ENCODE assay signal across 13 mouse cellular contexts in genomic region chr8:120553441-120554123, GRCm38 (mm10). TPM values are rescaled to one million over a fixed set of nuclear protein-coding genes. Genes with fewer than 3 reads are reported as not detected.
DNase-seq lines count a peak whose midpoint lies in the region; ATAC-seq lines count a peak whose summit lies in the region.
"Had no signal": no experiment of that assay in that cellular context is flagged by ENCODE, and none has a peak within 500 bp of the region (broad histone marks: within the 10 kb centered on the region; RNA-seq: fewer than 3 reads in every experiment).

No protein-coding gene starts in this region.

- 0 out of 2 replicates have a peak overlapping the region, but pooled peaks have one; percentile 66 for H3K27ac ChIP-seq in hindbrain, embryonic 10.5 days
- no peak overlapping the region for H3K27ac ChIP-seq in hindbrain, embryonic 16.5 days (ENCODE audit: low read depth, low read length)
- no peak overlapping the region; the same call in 1 of the 2 replicates for H3K27ac ChIP-seq in neural tube, embryonic 12.5 days
- H3K27ac ChIP-seq in neural tube, embryonic 15.5 days (replicated peaks) = no peak overlapping the region
- 0 out of 2 replicates have a peak overlapping the region, but pooled peaks have one; percentile 5 for H3K27ac ChIP-seq in midbrain, embryonic 14.5 days (replicated peaks; ENCODE audit: low read depth, low read length)

- peaks cover 100% of the 10 kb centered on the region for H3K4me1 ChIP-seq in hindbrain, embryonic 10.5 days (replicated peaks)
- peaks cover 77% of the 10 kb centered on the region for H3K4me1 ChIP-seq in hindbrain, embryonic 16.5 days (ENCODE audit: control insufficient read depth, insufficient read depth, low read depth, low read length)
- H3K4me1 ChIP-seq in neural tube, embryonic 12.5 days = peaks cover 100% of the 10 kb centered on the region
- H3K4me1 ChIP-seq in neural tube, embryonic 15.5 days = peaks cover 95% of the 10 kb centered on the region
- H3K4me1 ChIP-seq in midbrain, embryonic 14.5 days (ENCODE audit: control insufficient read depth, insufficient read depth, low read length) = peaks cover 81% of the 10 kb centered on the region

- no peak overlapping the region for H3K9ac ChIP-seq in hindbrain, embryonic 16.5 days (ENCODE audit: low read depth, low read length)
- 0 out of 2 replicates have a peak overlapping the region, but pooled peaks have one; percentile 21 for H3K9ac ChIP-seq in neural tube, embryonic 12.5 days
- no peak overlapping the region for H3K9ac ChIP-seq in neural tube, embryonic 15.5 days (replicated peaks)
- no peak overlapping the region for H3K9ac ChIP-seq in midbrain, embryonic 14.5 days (replicated peaks; ENCODE audit: low read length)

- no peak overlapping the region for H3K4me2 ChIP-seq in hindbrain, embryonic 16.5 days (ENCODE audit: low read length)
- H3K4me2 ChIP-seq in neural tube, embryonic 12.5 days (replicated peaks) = no peak overlapping the region
- H3K4me2 ChIP-seq in neural tube, embryonic 15.5 days = no peak overlapping the region
- no peak overlapping the region for H3K4me2 ChIP-seq in midbrain, embryonic 14.5 days (ENCODE audit: low read length)
- H3K4me2 ChIP-seq: heart, embryonic 11.5 days had no signal

- peaks cover 47% of the 10 kb centered on the region for H3K36me3 ChIP-seq in hindbrain, embryonic 10.5 days
- H3K36me3 ChIP-seq in hindbrain, embryonic 16.5 days (ENCODE audit: control insufficient read depth, insufficient read depth, low read length) = no peaks in the 10 kb centered on the region
- H3K36me3 ChIP-seq in neural tube, embryonic 12.5 days = peaks cover 26% of the 10 kb centered on the region
- 0 out of 2 replicates have a peak, but pooled peaks cover 3% of the 10 kb centered on the region for H3K36me3 ChIP-seq in neural tube, embryonic 15.5 days
- H3K36me3 ChIP-seq in midbrain, embryonic 14.5 days (ENCODE audit: control insufficient read depth, insufficient read depth, low read length) = peaks cover 9% of the 10 kb centered on the region; the same call in 1 of the 2 replicates

- no peak overlapping the region for H3K4me3 ChIP-seq in hindbrain, embryonic 10.5 days
- H3K4me3 ChIP-seq in hindbrain, embryonic 16.5 days (ENCODE audit: low read length) = no peak overlapping the region
- H3K4me3 ChIP-seq in neural tube, embryonic 12.5 days = no peak overlapping the region
- H3K4me3 ChIP-seq in neural tube, embryonic 15.5 days (replicated peaks) = no peak overlapping the region
- no peak overlapping the region for H3K4me3 ChIP-seq in midbrain, embryonic 14.5 days (replicated peaks; ENCODE audit: low read depth, low read length)

- DNase-seq in hindbrain, embryonic 10.5 days (ENCODE audit: low spot score) = no peak
- DNase-seq in midbrain, embryonic 14.5 days = no peak
- no peak for DNase-seq in urinary bladder, postnatal 25 days (ENCODE audit: low spot score)
- DNase-seq in cerebellum, adult 9-10 months = no peak
- DNase-seq: embryo, embryonic 11 days; kidney, adult 2 months; right cerebral cortex, postnatal 14 days had no signal

- WGBS in hindbrain, embryonic 10.5 days = 86% methylated on average over 24 of the region's 24 CpGs
- 90% methylated on average over 23 of the region's 24 CpGs for WGBS in hindbrain, embryonic 16.5 days
- WGBS in neural tube, embryonic 12.5 days = 89% methylated on average over 24 of the region's 24 CpGs
- 84% methylated on average over 24 of the region's 24 CpGs for WGBS in neural tube, embryonic 15.5 days
- WGBS in midbrain, embryonic 14.5 days = 85% methylated on average over 24 of the region's 24 CpGs

- no peak for ATAC-seq in hindbrain, embryonic 16.5 days
- no peak for ATAC-seq in neural tube, embryonic 12.5 days (ENCODE audit: low FRiP score, low read depth)
- ATAC-seq in neural tube, embryonic 15.5 days (ENCODE audit: low FRiP score) = no peak
- ATAC-seq in midbrain, embryonic 14.5 days (ENCODE audit: low FRiP score, low TSS enrichment) = no peak
- ATAC-seq in CD4-positive, CD25-positive, alpha-beta regulatory T cell, adult 4 months = no peak

- H3K9me3 ChIP-seq in hindbrain, embryonic 10.5 days = no peaks in the 10 kb centered on the region
- no peaks in the 10 kb centered on the region for H3K9me3 ChIP-seq in hindbrain, embryonic 16.5 days (ENCODE audit: control insufficient read depth, low read length)
- no peaks in the 10 kb centered on the region for H3K9me3 ChIP-seq in neural tube, embryonic 12.5 days
- H3K9me3 ChIP-seq in neural tube, embryonic 15.5 days (replicated peaks) = no peaks in the 10 kb centered on the region
- no peaks in the 10 kb centered on the region for H3K9me3 ChIP-seq in midbrain, embryonic 14.5 days (ENCODE audit: control insufficient read depth, low read length)
- H3K9me3 ChIP-seq: G1E had no signal

- 0 out of 2 replicates have a peak, but pooled peaks cover 13% of the 10 kb centered on the region for H3K27me3 ChIP-seq in hindbrain, embryonic 10.5 days (ENCODE audit: insufficient read depth, poor library complexity, severe bottlenecking)
- no peaks in the 10 kb centered on the region for H3K27me3 ChIP-seq in hindbrain, embryonic 16.5 days (replicated peaks; ENCODE audit: control insufficient read depth, insufficient read depth, low read length)
- H3K27me3 ChIP-seq in neural tube, embryonic 12.5 days (replicated peaks) = no peaks in the 10 kb centered on the region
- no peaks in the 10 kb centered on the region for H3K27me3 ChIP-seq in neural tube, embryonic 15.5 days (replicated peaks)
- no peaks in the 10 kb centered on the region for H3K27me3 ChIP-seq in midbrain, embryonic 14.5 days (ENCODE audit: control insufficient read depth, insufficient read depth, low read length)

RNA-seq across cellular contexts. Expression of gene Gins2, which starts 35.5 kb away (rescaled TPM):
- polyA plus RNA-seq in hindbrain, embryonic 10.5 days (2016; fragmentation: Nextera tagmentation; extraction: Ambion mirVana) = 138 and 165 TPM in 2 replicates
- 20.6 and 22.0 TPM in 2 replicates for polyA plus RNA-seq in hindbrain, embryonic 16.5 days (2015; fragmentation: Nextera tagmentation; extraction: Ambion mirVana)
- 53.4 and 54.7 TPM in 2 replicates for polyA plus RNA-seq in neural tube, embryonic 12.5 days (2016; fragmentation: Nextera tagmentation; extraction: Ambion mirVana)
- 15.9 and 38.9 TPM in 2 replicates for polyA plus RNA-seq in neural tube, embryonic 15.5 days (2015; fragmentation: Nextera tagmentation; extraction: Ambion mirVana)
- 15.5 and 23.7 TPM in 2 replicates for polyA plus RNA-seq in midbrain, embryonic 14.5 days (2014; fragmentation: Nextera tagmentation; extraction: Ambion mirVana)
- 10 to 100 TPM; 14.6 to 20.6 TPM for polyA plus RNA-seq in CD4-positive, CD25-positive, alpha-beta regulatory T cell, adult 4 months (2017; shearing (Covaris generic))

Comparison
In these comparisons a context has a peak if more than half of its experiments do, and no peak if none do; other contexts are left out.
1. H3K27ac ChIP-seq: peak in hindbrain, embryonic 10.5 days (single experiment) and midbrain, embryonic 14.5 days (single experiment); none in hindbrain, embryonic 16.5 days (single experiment), neural tube, embryonic 12.5 days (single experiment) and neural tube, embryonic 15.5 days (single experiment).